Mouse (Mus musculus): ENCODE measurements around the gene Atp2c2.

- no peak for TF ChIP-seq CTCF (IDR thresholded peaks at IDR 0.05; ENCODE audit: insufficient read depth, low read depth, low read length)
- no peak for TF ChIP-seq POLR2A (IDR thresholded peaks at IDR 0.05; ENCODE audit: insufficient read depth, low read depth, low read length)
Observed at GRCm38 (mm10) chr8:119785764-119786405, 86.1 kb downstream of the Atp2c2 start.

Data from olfactory bulb, adult 2 months (tissue).